ENCODE assay signal across 10 mouse cellular contexts in the genomic region with DNA sequence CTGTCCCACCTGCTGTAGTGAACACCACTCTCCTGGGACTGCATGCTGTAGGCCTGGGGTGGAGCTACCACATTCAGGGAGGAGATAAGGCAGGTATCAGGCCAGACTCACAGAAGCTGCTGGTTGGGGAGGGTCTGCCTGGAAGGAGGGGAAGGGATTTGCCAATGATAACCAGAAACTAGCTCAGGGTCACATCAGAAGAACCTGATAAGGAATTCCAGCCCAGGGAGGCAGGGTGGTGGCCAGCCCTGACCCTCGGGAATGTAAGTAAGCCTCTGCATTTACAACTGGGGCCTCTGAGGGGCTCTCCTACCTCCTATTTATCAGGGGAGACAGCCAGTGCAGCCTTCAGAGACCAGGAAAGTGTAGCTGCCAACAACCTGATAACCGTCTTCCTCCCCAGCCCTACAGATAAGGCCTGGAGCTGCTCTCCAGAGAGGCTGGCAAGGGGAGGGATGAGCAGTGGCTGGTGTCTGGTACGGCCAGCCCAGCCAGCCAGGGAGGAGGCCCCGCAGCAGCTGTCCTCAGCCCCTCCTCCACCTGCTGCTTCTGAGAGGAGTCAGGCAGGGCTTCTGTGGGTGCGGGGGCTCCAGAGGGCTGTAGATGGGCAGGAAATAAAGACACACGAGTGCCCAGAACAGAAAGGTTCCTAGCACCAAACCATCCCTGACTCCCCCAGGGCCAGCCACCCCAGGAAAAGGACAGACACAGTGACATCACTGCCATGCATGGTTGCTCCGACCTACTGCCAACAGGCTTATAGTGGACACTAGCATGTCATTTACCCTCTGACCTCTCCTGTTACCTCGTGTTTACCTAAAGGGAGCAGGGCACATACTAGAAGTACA. TPM values are rescaled to one million over a fixed set of nuclear protein-coding genes. Genes with fewer than 3 reads are reported as not detected.
DNase-seq lines count a peak whose midpoint lies in the region; ATAC-seq and TF ChIP-seq lines count a peak whose summit lies in the region.
"Had no signal": no experiment of that assay in that cellular context is flagged by ENCODE, and none has a peak within 500 bp of the region (broad histone marks: within the 10 kb centered on the region; RNA-seq: fewer than 3 reads in every experiment).

No protein-coding gene starts in this region.

- no peak for TF ChIP-seq CTCF in MEL (IDR thresholded peaks at IDR 0.05 in 2 of 3, conservative IDR thresholded peaks at IDR 0.05 in 1 of 3; ENCODE audit: control insufficient read depth in 1 of 3, insufficient read depth in 1 of 3, low read depth in 2 of 3, low read length in 3 of 3, poor library complexity in 1 of 3, severe bottlenecking in 1 of 3)

- H3K27ac ChIP-seq in hindbrain, embryonic 10.5 days, result peak overlapping the region; percentile 53
- H3K27ac ChIP-seq in hindbrain, embryonic 14.5 days, result no peak overlapping the region
- peak overlapping the region; percentile 97 for H3K27ac ChIP-seq in MEL (ENCODE audit: control insufficient read depth, low read depth, low read length)

- TF ChIP-seq RAD21 in MEL (IDR thresholded peaks at IDR 0.05; ENCODE audit: low read depth, low read length), result no peak

- H3K4me3 ChIP-seq in hindbrain, embryonic 10.5 days, result peak overlapping the region; percentile 49; the same call in 1 of the 2 replicates
- H3K4me3 ChIP-seq in hindbrain, embryonic 14.5 days (replicated peaks; ENCODE audit: low read length), result no peak overlapping the region
- H3K4me3 ChIP-seq in MEL (ENCODE audit: control insufficient read depth in 1 of 2, insufficient read depth in 1 of 2, low read depth in 2 of 2, low read length in 2 of 2), result peak overlapping the region; percentile 74 to 79

- H3K9me3 ChIP-seq in hindbrain, embryonic 10.5 days, result no peaks in the 10 kb centered on the region
- H3K9me3 ChIP-seq in hindbrain, embryonic 14.5 days (ENCODE audit: control insufficient read depth, low read length), result no peaks in the 10 kb centered on the region
- no peaks in the 10 kb centered on the region for H3K9me3 ChIP-seq in MEL (replicated peaks; ENCODE audit: insufficient read depth, low read length)

- WGBS in hindbrain, embryonic 10.5 days, result 27% methylated on average over 8 of the region's 8 CpGs
- 32% methylated on average over 8 of the region's 8 CpGs for WGBS in hindbrain, embryonic 14.5 days

- peaks cover 41% of the 10 kb centered on the region for H3K27me3 ChIP-seq in hindbrain, embryonic 10.5 days (ENCODE audit: insufficient read depth, poor library complexity, severe bottlenecking)
- peaks cover 15% of the 10 kb centered on the region; the same call in 1 of the 2 replicates for H3K27me3 ChIP-seq in hindbrain, embryonic 14.5 days (ENCODE audit: control insufficient read depth, insufficient read depth, low read length)
- H3K27me3 ChIP-seq in MEL (ENCODE audit: control insufficient read depth in 1 of 2, insufficient read depth in 2 of 2, low read length in 2 of 2), result no peaks in the 10 kb centered on the region

- peak; percentile 14 to 44; a peak in 2 of 4 replicates for TF ChIP-seq POLR2A in MEL (IDR thresholded peaks at IDR 0.05; ENCODE audit: control insufficient read depth in 1 of 2, insufficient read depth in 1 of 2, low read depth in 1 of 2, low read length in 2 of 2, poor library complexity in 1 of 2)

- peaks cover 37% of the 10 kb centered on the region for H3K4me1 ChIP-seq in hindbrain, embryonic 10.5 days (replicated peaks)
- H3K4me1 ChIP-seq in hindbrain, embryonic 14.5 days (replicated peaks; ENCODE audit: control insufficient read depth, insufficient read depth, low read length), result peaks cover 8% of the 10 kb centered on the region; the same call in 1 of the 2 replicates
- H3K4me1 ChIP-seq in MEL (ENCODE audit: control insufficient read depth in 1 of 2, insufficient read depth in 2 of 2, low read length in 2 of 2), result peaks cover 0 to 13% of the 10 kb centered on the region in 2 experiments; a peak in 3 of 4 replicates

- no peak for ATAC-seq in hindbrain, embryonic 14.5 days (ENCODE audit: low FRiP score)

- peaks cover 16% of the 10 kb centered on the region for H3K79me2 ChIP-seq in MEL (ENCODE audit: control insufficient read depth, insufficient read depth, low read length, poor library complexity)

- H3K9ac ChIP-seq in hindbrain, embryonic 14.5 days, result no peak overlapping the region
- H3K9ac ChIP-seq in MEL (ENCODE audit: control insufficient read depth, low read depth, low read length, poor library complexity, severe bottlenecking), result peak overlapping the region; percentile 84

- peak; percentile 76 to 89 for TF ChIP-seq EP300 in MEL (IDR thresholded peaks at IDR 0.05; ENCODE audit: low read depth in 1 of 2, low read length in 2 of 2)

- peaks cover 37% of the 10 kb centered on the region for H3K36me3 ChIP-seq in hindbrain, embryonic 10.5 days
- peaks cover 35% of the 10 kb centered on the region for H3K36me3 ChIP-seq in hindbrain, embryonic 14.5 days (replicated peaks; ENCODE audit: control insufficient read depth, insufficient read depth)
- peaks cover 0 to 11% of the 10 kb centered on the region in 2 experiments for H3K36me3 ChIP-seq in MEL (ENCODE audit: control insufficient read depth in 1 of 2, insufficient read depth in 2 of 2, low read length in 2 of 2)

- DNase-seq in hindbrain, embryonic 10.5 days (ENCODE audit: low spot score), result no peak
- no peak for DNase-seq in hindbrain, embryonic 14.5 days (ENCODE audit: low spot score)
- DNase-seq in MEL (ENCODE audit: low read depth, low spot score), result peak; percentile 92
- DNase-seq in embryo, embryonic 9.5 days (ENCODE audit: extremely low spot score), result peak; percentile 19
- peak; percentile 72 for DNase-seq in kidney, postnatal 14 days
- peak; percentile 25 to 47 for DNase-seq in spleen, postnatal 14 days (ENCODE audit: low spot score in 2 of 2)
- DNase-seq in cerebellum, adult 18-20 months, result no peak
- DNase-seq in thymus, postnatal 25 days, result no peak

- no peak overlapping the region for H3K4me2 ChIP-seq in hindbrain, embryonic 14.5 days (replicated peaks)

TF ChIP-seq in MEL, 35 proteins besides CTCF, POLR2A, EP300 and RAD21 (continues in another document):
- TF ChIP-seq MEF2A (IDR thresholded peaks at IDR 0.05; ENCODE audit: extremely low read depth, insufficient replicate concordance, low read depth, low read length, poor library complexity, severe bottlenecking) (no peak), SIN3A (IDR thresholded peaks at IDR 0.05; ENCODE audit: low read length) (peak; percentile 64; the same call in 1 of the 2 replicates), E2F4 (IDR thresholded peaks at IDR 0.05; ENCODE audit: borderline replicate concordance, low read depth, low read length) (no peak), POLR2AphosphoS2 (IDR thresholded peaks at IDR 0.05; ENCODE audit: low read length) (0 out of 2 replicates have a peak, but pooled peaks have one; percentile 43), TCF12 (IDR thresholded peaks at IDR 0.05; ENCODE audit: low read depth, low read length) (peak; percentile 88), JUND (IDR thresholded peaks at IDR 0.05; ENCODE audit: low read depth, low read length) (no peak), NELFE (IDR thresholded peaks at IDR 0.05; ENCODE audit: low read depth, low read length) (no peak; the same call in none of the 2 replicates), BHLHE40 (IDR thresholded peaks at IDR 0.05; ENCODE audit: borderline replicate concordance, low read depth, low read length) (0 out of 2 replicates have a peak, but pooled peaks have one; percentile 29), POLR2AphosphoS5 (IDR thresholded peaks at IDR 0.05; ENCODE audit: borderline replicate concordance, low read depth, low read length) (no peak), UBTF (IDR thresholded peaks at IDR 0.05; ENCODE audit: borderline replicate concordance, insufficient read depth, low read depth, low read length) (no peak), HCFC1 (IDR thresholded peaks at IDR 0.05; ENCODE audit: low read depth, low read length) (peak; percentile 55; the same call in 1 of the 2 replicates), ZNF384 (IDR thresholded peaks at IDR 0.05; ENCODE audit: low read depth, low read length) (no peak), MAFK (IDR thresholded peaks at IDR 0.05; ENCODE audit: borderline replicate concordance, low read depth, low read length) (no peak), SMC3 (IDR thresholded peaks at IDR 0.05; ENCODE audit: low read depth, low read length) (no peak), MXI1 (IDR thresholded peaks at IDR 0.05; ENCODE audit: low read depth, low read length) (no peak; the same call in 1 of the 2 replicates)

RNA-seq across cellular contexts. Expression of a gene that starts 2.1 kb away (rescaled TPM):
- polyA plus RNA-seq in hindbrain, embryonic 10.5 days (2016; fragmentation: Nextera tagmentation; extraction: Ambion mirVana), result 25.9 and 32.9 TPM in 2 replicates
- 12.1 and 16.6 TPM in 2 replicates for polyA plus RNA-seq in hindbrain, embryonic 14.5 days (2014; fragmentation: Nextera tagmentation; extraction: Ambion mirVana)
- 122 and 188 TPM in 2 replicates for total RNA-seq in MEL (2012; rRNA removed)
- 100 to 1,000 TPM; 118 to 219 TPM for polyA plus RNA-seq in MEL (2012; ENCODE audit: insufficient read depth in 1 of 2, insufficient read length in 2 of 2, low read depth in 1 of 2, low replicate concordance in 2 of 2, missing spikeins in 1 of 2)

RNA-seq across cellular contexts. Expression of a gene that starts 12.4 kb away (rescaled TPM):
- 20.2 and 25.3 TPM in 2 replicates for polyA plus RNA-seq in hindbrain, embryonic 10.5 days (2016; fragmentation: Nextera tagmentation; extraction: Ambion mirVana)
- polyA plus RNA-seq in hindbrain, embryonic 14.5 days (2014; fragmentation: Nextera tagmentation; extraction: Ambion mirVana), result 9.9 and 12.3 TPM in 2 replicates
- total RNA-seq in MEL (2012; rRNA removed), result 48.0 and 54.3 TPM in 2 replicates
- polyA plus RNA-seq in MEL (2012; ENCODE audit: insufficient read depth in 1 of 2, insufficient read length in 2 of 2, low read depth in 1 of 2, low replicate concordance in 2 of 2, missing spikeins in 1 of 2), result 100 to 1,000 TPM in 1 of 2 experiments, not detected in 1; 117 TPM

RNA-seq across cellular contexts. Expression of a gene that starts 18.5 kb away (rescaled TPM):
- not detected in 2 replicates for polyA plus RNA-seq in hindbrain, embryonic 10.5 days (2016; fragmentation: Nextera tagmentation; extraction: Ambion mirVana)
- not detected in 2 replicates for polyA plus RNA-seq in hindbrain, embryonic 14.5 days (2014; fragmentation: Nextera tagmentation; extraction: Ambion mirVana)
- total RNA-seq in MEL (2012; rRNA removed), result not detected in 2 replicates
- polyA plus RNA-seq in MEL (2012; ENCODE audit: insufficient read depth in 1 of 2, insufficient read length in 2 of 2, low read depth in 1 of 2, low replicate concordance in 2 of 2, missing spikeins in 1 of 2), result under 1 TPM in 1 of 2 experiments, not detected in 1; 0.49 TPM
- total RNA-seq: hematopoietic stem cell, adult 5-6 weeks; neutrophil, adult 5-6 weeks had no signal

RNA-seq across cellular contexts. Expression of a gene that starts 49.0 kb away (rescaled TPM):
- 21.1 and 22.5 TPM in 2 replicates for polyA plus RNA-seq in hindbrain, embryonic 10.5 days (2016; fragmentation: Nextera tagmentation; extraction: Ambion mirVana)
- polyA plus RNA-seq in hindbrain, embryonic 14.5 days (2014; fragmentation: Nextera tagmentation; extraction: Ambion mirVana), result 15.3 and 16.4 TPM in 2 replicates
- total RNA-seq in MEL (2012; rRNA removed), result 8.3 and 8.5 TPM in 2 replicates
- polyA plus RNA-seq in MEL (2012; ENCODE audit: insufficient read depth in 1 of 2, insufficient read length in 2 of 2, low read depth in 1 of 2, low replicate concordance in 2 of 2, missing spikeins in 1 of 2), result 10 to 100 TPM in 1 of 2 experiments, not detected in 1; 19.9 TPM

RNA-seq across cellular contexts. Expression of a gene that starts 49.1 kb away (rescaled TPM):
- 12.0 and 14.9 TPM in 2 replicates for polyA plus RNA-seq in hindbrain, embryonic 10.5 days (2016; fragmentation: Nextera tagmentation; extraction: Ambion mirVana)
- polyA plus RNA-seq in hindbrain, embryonic 14.5 days (2014; fragmentation: Nextera tagmentation; extraction: Ambion mirVana), result 8.0 and 10.0 TPM in 2 replicates
- 18.4 and 25.1 TPM in 2 replicates for total RNA-seq in MEL (2012; rRNA removed)
- polyA plus RNA-seq in MEL (2012; ENCODE audit: insufficient read depth in 1 of 2, insufficient read length in 2 of 2, low read depth in 1 of 2, low replicate concordance in 2 of 2, missing spikeins in 1 of 2), result 10 to 100 TPM in 1 of 2 experiments, not detected in 1; 25.2 TPM

Comparison
In these comparisons a context has a peak if more than half of its experiments do, and no peak if none do; other contexts are left out.
1. DNase-seq: peak in MEL (single experiment), embryo, embryonic 9.5 days (single experiment), kidney, postnatal 14 days (single experiment) and spleen, postnatal 14 days (2 of 2); none in hindbrain, embryonic 10.5 days (single experiment), hindbrain, embryonic 14.5 days (single experiment), cerebellum, adult 18-20 months (0 of 2) and thymus, postnatal 25 days (single experiment).